Mouse (Mus musculus) CD4-positive, CD25-positive, alpha-beta regulatory T cell, adult 4 months (primary cell): Measurements from ENCODE around the gene Pygl. TPM values are rescaled to one million over a fixed set of nuclear protein-coding genes. Genes with fewer than 3 reads are reported as not detected.
"Not testable (repeated sequence)": the region's sequence is repeated elsewhere in the genome, so short reads cannot be mapped to it uniquely, and the experiment has no call there.

ENCODE experiments used
- ATAC-seq: one replicate; pipeline ENCODE4 v1.8.0; 2017
- polyA plus RNA-seq, 2 experiments: library from polyadenylated mRNA; unstranded; fragments of 100-300 nt; shearing (Covaris generic); gene quantifications; one replicate each; pipeline ENCODE4 v1.2.1; 2017

Pygl gene
- polyA plus RNA-seq, 2 experiments from 2014 or later, result 1.1 to 1.2 TPM

- peak; percentile 23 for ATAC-seq
Measured at GRCm38 (mm10) chr12:70227121-70227932, 4.0 kb downstream of the Pygl start.

- ATAC-seq, result no peak
Measured at GRCm38 (mm10) chr12:70226655-70227054, 4.6 kb downstream of the Pygl start.

GRCm38 (mm10) chr12:70223331-70223730 is 8.0 kb downstream of the Pygl start:
- no peak for ATAC-seq

GRCm38 (mm10) chr12:70221425-70221824 is 9.9 kb downstream of the Pygl start:
- no peak for ATAC-seq

GRCm38 (mm10) chr12:70218795-70219540 is 12.3 kb downstream of the Pygl start:
- peak; percentile 63 for ATAC-seq

GRCm38 (mm10) chr12:70216229-70216800 is 15.0 kb downstream of the Pygl start:
- ATAC-seq, result no peak

GRCm38 (mm10) chr12:70214281-70214680 is 17.0 kb downstream of the Pygl start:
- ATAC-seq, result no peak

- no peak for ATAC-seq
Measured at GRCm38 (mm10) chr12:70213601-70214000, 17.7 kb downstream of the Pygl start.

- no peak for ATAC-seq
Measured at GRCm38 (mm10) chr12:70212501-70212900, 18.8 kb downstream of the Pygl start.

GRCm38 (mm10) chr12:70208214-70208613 is 23.1 kb downstream of the Pygl start:
- no peak for ATAC-seq

- ATAC-seq, result no peak
Measured at GRCm38 (mm10) chr12:70204433-70204832, 26.9 kb downstream of the Pygl start.

GRCm38 (mm10) chr12:70201926-70202529 is 29.3 kb downstream of the Pygl start:
- ATAC-seq, result no peak

GRCm38 (mm10) chr12:70196341-70196740 is 34.9 kb downstream of the Pygl start:
- no peak for ATAC-seq

- no peak for ATAC-seq
Measured at GRCm38 (mm10) chr12:70195426-70195825, 35.9 kb downstream of the Pygl start.

GRCm38 (mm10) chr12:70192267-70192727 is 39.0 kb downstream of the Pygl start:
- no peak for ATAC-seq

- ATAC-seq, result no peak
Measured at GRCm38 (mm10) chr12:70184173-70184783, 47.0 kb downstream of the Pygl start.

GRCm38 (mm10) chr12:70183507-70183906 is 47.8 kb downstream of the Pygl start:
- ATAC-seq, result not testable (repeated sequence)

GRCm38 (mm10) chr12:70169969-70170368 is 61.3 kb downstream of the Pygl start:
- ATAC-seq, result no peak

- ATAC-seq, result no peak
Measured at GRCm38 (mm10) chr12:70167950-70168349, 63.3 kb downstream of the Pygl start.

GRCm38 (mm10) chr12:70164741-70165140 is 66.5 kb downstream of the Pygl start:
- ATAC-seq, result no peak

GRCm38 (mm10) chr12:70161057-70161456 is 70.2 kb downstream of the Pygl start:
- ATAC-seq, result no peak

GRCm38 (mm10) chr12:70157292-70158066 is 73.8 kb downstream of the Pygl start:
- ATAC-seq, result no peak
